Mouse (Mus musculus) myocyte (in vitro differentiated cells): Measurements from ENCODE around the gene Col6a5. TPM values are rescaled to one million over a fixed set of nuclear protein-coding genes. Genes with fewer than 3 reads are reported as not detected.

ENCODE experiments used
- H3K27me3 ChIP-seq: one replicate; pipeline ENCODE4 v1.6.1; 2011; ENCODE audit not compliant: control insufficient read depth, insufficient read depth, insufficient read length
- H3K36me3 ChIP-seq: one replicate; pipeline ENCODE4 v1.6.1; 2011; ENCODE audit not compliant: control insufficient read depth, insufficient read depth
- H3K4me2 ChIP-seq: one replicate; pipeline ENCODE4 v1.6.1; 2011; ENCODE audit warnings: low read depth, control low read depth
- H3K4me3 ChIP-seq: one replicate; pipeline ENCODE4 v1.5.1; 2011; ENCODE audit warnings: mild to moderate bottlenecking, control low read depth, moderate library complexity
- H3K79me2 ChIP-seq: one replicate; pipeline ENCODE4 v1.6.1; 2011; ENCODE audit not compliant: control insufficient read depth, insufficient read depth
- H3ac ChIP-seq: one replicate; pipeline ENCODE4 v1.6.1; 2011; ENCODE audit not compliant: control insufficient read depth, insufficient read length
- CEBPB ChIP-seq: IDR thresholded peaks from 2 replicates; pipeline ENCODE4 v1.6.1; 2011; ENCODE audit warnings: mild to moderate bottlenecking, moderate library complexity; ENCODE audit not compliant: poor library complexity, insufficient read depth, severe bottlenecking
- E2F4 ChIP-seq: IDR thresholded peaks from one replicate; pipeline ENCODE4 v1.6.1; 2011; ENCODE audit warnings: mild to moderate bottlenecking, control low read depth, moderate library complexity; ENCODE audit not compliant: insufficient read depth
- MAX ChIP-seq: IDR thresholded peaks from one replicate; pipeline ENCODE4 v1.6.1; 2011; ENCODE audit warnings: low read depth, mild to moderate bottlenecking, control low read depth
- MYOD1 ChIP-seq, 3 experiments: IDR thresholded peaks; one replicate each; pipeline ENCODE4 v1.6.1; 2011; ENCODE audit warnings: control low read depth in 2 of 3, low read depth in 2 of 3, mild to moderate bottlenecking in 2 of 3, moderate library complexity in 1 of 3; ENCODE audit not compliant: insufficient read length in 2 of 3, control insufficient read depth in 1 of 3
- MYOG ChIP-seq, 3 experiments: IDR thresholded peaks; one replicate each; pipeline ENCODE4 v1.6.1; 2011; ENCODE audit warnings: control low read depth in 2 of 3, low read depth in 2 of 3, mild to moderate bottlenecking in 2 of 3; ENCODE audit not compliant: insufficient read length in 2 of 3, control insufficient read depth in 1 of 3, insufficient read depth in 1 of 3
- POLR2A ChIP-seq: IDR thresholded peaks from one replicate; pipeline ENCODE4 v1.6.1; 2011; ENCODE audit warnings: low read depth, mild to moderate bottlenecking, control low read depth, moderate library complexity; ENCODE audit not compliant: insufficient read length
- POLR2AphosphoS2 ChIP-seq: IDR thresholded peaks from one replicate; pipeline ENCODE4 v1.6.1; 2011; ENCODE audit warnings: low read depth, control low read depth; ENCODE audit not compliant: insufficient read length
- REST ChIP-seq: IDR thresholded peaks from one replicate; pipeline ENCODE4 v1.6.1; 2011; ENCODE audit warnings: mild to moderate bottlenecking, control low read depth, moderate library complexity; ENCODE audit not compliant: insufficient read depth, insufficient read length
- SRF ChIP-seq: IDR thresholded peaks from one replicate; pipeline ENCODE4 v1.6.1; 2011; ENCODE audit warnings: low read depth; ENCODE audit not compliant: control insufficient read depth, insufficient read length
- TCF12 ChIP-seq: IDR thresholded peaks from one replicate; pipeline ENCODE4 v1.6.1; 2011; ENCODE audit warnings: mild to moderate bottlenecking, control low read depth; ENCODE audit not compliant: poor library complexity, insufficient read depth, severe bottlenecking
- TCF3 ChIP-seq: IDR thresholded peaks from one replicate; pipeline ENCODE4 v1.6.1; 2011; ENCODE audit warnings: low read depth, control low read depth; ENCODE audit not compliant: insufficient read length
- USF1 ChIP-seq: IDR thresholded peaks from one replicate; pipeline ENCODE4 v1.6.1; 2011; ENCODE audit warnings: low read depth, mild to moderate bottlenecking, control low read depth, moderate library complexity
- polyA plus RNA-seq: library from polyadenylated mRNA; unstranded; fragments of >200 nt; fragmentation: generic; extraction: Trizol; gene quantifications from one replicate; pipeline ENCODE4 v1.2.1, GENCODE M21; 2012; ENCODE audit warnings: missing spikeins

The Col6a5 gene
- polyA plus RNA-seq, 1 experiment, result not detected

GRCm38 (mm10) chr9:105811458-105811857 lies 149.0 kb downstream of the Col6a5 start:
- TF ChIP-seq MYOG (IDR thresholded peaks at IDR 0.05; ENCODE audit: control insufficient read depth in 1 of 3, insufficient read depth in 1 of 3, insufficient read length in 2 of 3, low read depth in 2 of 3) (no peak), REST (no peak), CEBPB (no peak), POLR2AphosphoS2 (no peak), MYOD1 (IDR thresholded peaks at IDR 0.05; ENCODE audit: control insufficient read depth in 1 of 3, insufficient read length in 2 of 3, low read depth in 2 of 3) (no peak), POLR2A (no peak), TCF12 (no peak), USF1 (no peak), MAX (no peak), SRF (no peak), TCF3 (no peak), E2F4 (no peak)
- no peak overlapping the region for H3ac ChIP-seq
- no peak overlapping the region for H3K4me2 ChIP-seq
- no peaks in the 10 kb centered on the region for H3K36me3 ChIP-seq
- no peaks in the 10 kb centered on the region for H3K27me3 ChIP-seq
- no peaks in the 10 kb centered on the region for H3K79me2 ChIP-seq
- no peak overlapping the region for H3K4me3 ChIP-seq

- Histone ChIP-seq H3K27me3 (no peaks in the 10 kb centered on the region), H3K4me3 (no peak overlapping the region), H3K4me2 (no peak overlapping the region), H3K36me3 (no peaks in the 10 kb centered on the region), H3ac (no peak overlapping the region), H3K79me2 (no peaks in the 10 kb centered on the region)
- TF ChIP-seq TCF3 (no peak), REST (no peak), MYOD1 (IDR thresholded peaks at IDR 0.05; ENCODE audit: control insufficient read depth in 1 of 3, insufficient read length in 2 of 3, low read depth in 2 of 3) (no peak), USF1 (no peak), POLR2A (no peak), TCF12 (no peak), MYOG (IDR thresholded peaks at IDR 0.05; ENCODE audit: control insufficient read depth in 1 of 3, insufficient read depth in 1 of 3, insufficient read length in 2 of 3, low read depth in 2 of 3) (no peak), E2F4 (no peak), MAX (no peak), CEBPB (no peak), POLR2AphosphoS2 (no peak), SRF (no peak)
Observed at GRCm38 (mm10) chr9:105808920-105809505, 151.4 kb downstream of the Col6a5 start.

Other genes starting within 250 kb of the Col6a5 start
- gene Col6a6, start 132.5 kb downstream of the Col6a5 start, polyA plus RNA-seq, result 0.01 TPM
- 0.01 TPM for gene Col6a4, start 136.1 kb upstream of the Col6a5 start, polyA plus RNA-seq
- gene Glyctk, start 197.5 kb upstream of the Col6a5 start, polyA plus RNA-seq, result 1.1 TPM
- gene Wdr82, start 210.3 kb upstream of the Col6a5 start, polyA plus RNA-seq, result 29.5 TPM
- 20.2 TPM for gene Ppm1m, start 239.1 kb upstream of the Col6a5 start, polyA plus RNA-seq
- gene Twf2, start 242.5 kb upstream of the Col6a5 start, polyA plus RNA-seq, result 103 TPM